Mouse (Mus musculus) midbrain, embryonic 13.5 days (tissue): Measurements from ENCODE around the gene Srrm2. TPM values are rescaled to one million over a fixed set of nuclear protein-coding genes. Genes with fewer than 3 reads are reported as not detected.
A peak's percentile ranks its signal among the peaks of the same experiment; 100 is the strongest.

Experiments
- ATAC-seq: fragments of 200-750 bp; cut with Nextera tagmentation; 2 replicates; pipeline ENCODE4 v1.8.0; 2017; ENCODE audit warnings: mild to moderate bottlenecking, moderate TSS enrichment, moderate library complexity
- H3K27ac ChIP-seq: fragments of 300-500 bp; sonication (generic); 2 replicates; pipeline ENCODE4 v1.5.1; 2015; ENCODE audit warnings: inconsistent platforms, mild to moderate bottlenecking, moderate library complexity
- H3K27me3 ChIP-seq: fragments of 300-500 bp; sonication (generic); 2 replicates; pipeline ENCODE4 v1.6.1; 2015; ENCODE audit warnings: mild to moderate bottlenecking, inconsistent platforms
- H3K36me3 ChIP-seq: fragments of 300-500 bp; sonication (generic); 2 replicates; pipeline ENCODE4 v1.6.1; 2015; ENCODE audit warnings: mild to moderate bottlenecking, inconsistent platforms
- H3K4me1 ChIP-seq: fragments of 300-500 bp; sonication (generic); replicated peaks from 2 replicates; pipeline ENCODE4 v1.6.1; 2015; ENCODE audit warnings: inconsistent platforms
- H3K4me2 ChIP-seq: fragments of 300-500 bp; sonication (generic); replicated peaks from 2 replicates; pipeline ENCODE4 v1.6.1; 2015; ENCODE audit warnings: moderate library complexity, mild to moderate bottlenecking, inconsistent platforms
- H3K4me3 ChIP-seq: fragments of 300-500 bp; sonication (generic); replicated peaks from 2 replicates; pipeline ENCODE4 v1.5.1; 2015; ENCODE audit warnings: mild to moderate bottlenecking, inconsistent platforms
- H3K9ac ChIP-seq: fragments of 300-500 bp; sonication (generic); replicated peaks from 2 replicates; pipeline ENCODE4 v1.6.1; 2015; ENCODE audit warnings: mild to moderate bottlenecking, inconsistent platforms
- H3K9me3 ChIP-seq: fragments of 300-500 bp; sonication (generic); 2 replicates; pipeline ENCODE4 v1.6.1; 2016; ENCODE audit warnings: mild to moderate bottlenecking, inconsistent platforms
- WGBS: fragments of 180-500 bp; shearing (Covaris S2); methylation state at CpG from one replicate; pipeline ENCODE4 v1.1.7; 2015; 5-methylcytosine and 5-hydroxymethylcytosine counted together
- polyA plus RNA-seq: library from polyadenylated mRNA; unstranded; fragments of >200 nt; fragmentation: Nextera tagmentation; extraction: Ambion mirVana; gene quantifications from 2 replicates; pipeline ENCODE4 v1.2.1, GENCODE M21; 2015

Gene Srrm2
- 639 and 664 TPM in 2 replicates for polyA plus RNA-seq

DNA sequence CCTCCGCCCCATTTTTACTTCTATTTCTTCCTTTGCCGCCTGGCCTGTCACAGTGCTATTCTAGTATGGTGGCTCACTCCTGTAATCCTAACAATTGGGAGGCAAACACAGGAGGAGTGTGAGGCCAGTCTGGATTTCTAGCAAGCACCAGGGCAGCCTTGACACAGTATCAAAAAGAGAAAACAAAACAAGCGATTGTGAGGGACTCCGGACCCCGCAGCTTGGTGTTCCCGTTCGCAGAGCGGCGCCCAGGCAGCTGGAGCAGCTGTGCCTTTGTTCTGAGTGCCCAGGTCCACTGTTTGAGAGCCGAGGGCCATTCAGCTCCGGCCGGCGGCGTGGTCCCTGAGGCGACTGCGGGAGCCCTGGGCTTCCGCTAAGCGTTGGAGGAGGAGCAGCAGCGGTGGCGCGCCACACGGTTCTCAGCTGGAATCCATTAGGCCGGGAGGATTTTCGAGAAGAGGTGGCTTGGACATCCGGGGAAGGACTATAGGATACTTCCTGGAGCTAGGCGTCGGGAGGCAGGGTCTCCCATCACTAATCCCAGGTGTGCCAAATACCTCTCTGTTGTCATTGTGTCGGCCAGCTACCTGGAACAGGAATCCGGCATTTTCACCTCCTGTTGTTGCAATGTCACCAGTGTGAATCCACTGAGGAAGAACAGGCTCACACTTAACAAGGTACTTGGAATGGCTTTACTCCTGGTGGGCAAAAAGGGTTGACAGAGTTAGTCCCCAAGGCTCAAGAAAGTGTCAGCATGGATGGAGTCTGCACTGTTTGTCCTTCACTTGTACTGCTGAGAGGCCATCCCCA is at the start of gene Srrm2:
Gene Srrm2, plus strand, starts transcription at position 264 of the 810 bp plus-strand sequence.
- Histone ChIP-seq H3K27me3 (no peaks in the 10 kb centered on the region), H3K9me3 (no peaks in the 10 kb centered on the region), H3K9ac (peak within 1 kb of the TSS; percentile 81), H3K4me1 (peaks cover 31% of the 10 kb centered on the region), H3K36me3 (no peaks in the 10 kb centered on the region), H3K4me2 (peak within 1 kb of the TSS; percentile 64), H3K4me3 (peak within 1 kb of the TSS; percentile 42), H3K27ac (peak within 1 kb of the TSS; percentile 94)
- WGBS = 2% methylated on average over 29 of the region's 29 CpGs
- ATAC-seq = peak; percentile 55

DNA sequence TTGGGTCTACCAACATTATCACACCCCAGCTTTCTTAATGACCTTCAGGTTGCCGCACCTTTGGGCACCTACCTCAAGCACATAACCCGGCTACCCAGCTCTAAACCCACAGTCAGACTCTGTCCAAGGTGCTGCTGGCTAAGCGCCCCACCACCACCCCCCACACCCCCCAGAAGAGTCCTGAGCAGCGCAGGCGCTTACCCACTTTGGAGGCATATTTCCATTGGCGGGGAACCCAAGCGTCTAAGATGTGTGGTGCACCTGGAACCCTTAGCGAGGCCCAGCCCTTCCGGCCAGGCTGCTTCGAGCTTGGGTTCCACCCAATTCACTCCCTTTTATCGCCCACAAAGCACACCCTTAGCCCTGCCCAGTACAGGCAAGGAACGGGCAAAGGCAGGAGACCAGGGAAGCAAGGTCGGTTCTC is 49.7 kb upstream of the Srrm2 start, which contains the start of gene Paqr4:
Gene Paqr4, minus strand, starts transcription at position 270 of the 424 bp plus-strand sequence.
- Histone ChIP-seq H3K4me1 (peaks cover 48% of the 10 kb centered on the region), H3K4me2 (peak within 1 kb of the TSS; percentile 73), H3K9ac (peak within 1 kb of the TSS; percentile 80), H3K27me3 (peaks cover 52% of the 10 kb centered on the region), H3K4me3 (peak within 1 kb of the TSS; percentile 80), H3K36me3 (peaks cover 21% of the 10 kb centered on the region), H3K27ac (peak within 1 kb of the TSS; percentile 88), H3K9me3 (no peaks in the 10 kb centered on the region)
- WGBS = 12% methylated on average over 13 of the region's 13 CpGs
- no peak; the same call in 1 of the 2 replicates for ATAC-seq

DNA sequence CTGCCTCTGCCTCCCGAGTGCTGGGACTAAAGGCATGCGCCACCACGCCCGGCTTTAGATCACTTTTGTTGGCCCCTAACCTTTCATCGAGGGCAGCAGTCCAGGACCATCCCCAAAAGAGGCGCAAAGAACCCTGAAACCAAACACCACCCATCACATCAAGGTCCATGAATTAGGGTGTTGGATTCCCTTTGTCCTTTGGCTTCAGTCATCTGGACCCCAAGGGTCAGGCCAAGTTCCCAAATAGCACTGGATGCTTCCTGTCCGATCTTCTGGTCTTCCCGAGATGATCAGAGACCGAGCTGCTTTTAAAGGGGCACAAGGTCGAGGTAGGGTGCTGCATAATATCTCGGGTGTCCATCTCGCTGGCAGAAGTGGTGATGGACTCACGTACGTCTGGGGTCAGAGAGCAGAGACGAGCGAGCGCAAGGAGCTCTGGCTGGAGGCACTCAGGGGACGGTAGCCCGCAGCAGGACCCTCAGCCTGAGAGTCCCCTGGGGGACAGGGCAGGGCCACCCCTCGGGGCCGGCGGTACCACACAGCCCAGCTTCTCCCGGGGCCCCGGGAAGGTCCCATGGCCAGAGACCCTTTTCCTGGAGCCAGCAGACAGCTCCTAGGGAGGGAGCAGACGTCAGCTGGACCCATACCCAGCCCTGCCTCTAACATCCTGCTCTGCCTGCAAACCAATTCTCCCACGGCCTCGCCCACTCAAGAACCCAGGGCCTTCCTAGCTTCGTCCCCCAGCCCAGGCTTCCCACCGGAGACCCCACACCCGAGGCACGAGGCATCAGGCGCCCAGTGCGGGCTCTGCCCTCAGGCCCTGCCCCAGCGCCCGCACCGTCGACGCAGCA is 48.7 kb upstream of the Srrm2 start:
- Histone ChIP-seq H3K27me3 (peaks cover 62% of the 10 kb centered on the region), H3K9ac (no peak overlapping the region), H3K4me3 (peak overlapping the region; percentile 22), H3K4me1 (peaks cover 55% of the 10 kb centered on the region), H3K4me2 (no peak overlapping the region), H3K36me3 (peaks cover 12% of the 10 kb centered on the region), H3K9me3 (no peaks in the 10 kb centered on the region), H3K27ac (no peak overlapping the region)
- ATAC-seq = no peak
- WGBS = 51% methylated on average over 38 of the region's 38 CpGs

DNA sequence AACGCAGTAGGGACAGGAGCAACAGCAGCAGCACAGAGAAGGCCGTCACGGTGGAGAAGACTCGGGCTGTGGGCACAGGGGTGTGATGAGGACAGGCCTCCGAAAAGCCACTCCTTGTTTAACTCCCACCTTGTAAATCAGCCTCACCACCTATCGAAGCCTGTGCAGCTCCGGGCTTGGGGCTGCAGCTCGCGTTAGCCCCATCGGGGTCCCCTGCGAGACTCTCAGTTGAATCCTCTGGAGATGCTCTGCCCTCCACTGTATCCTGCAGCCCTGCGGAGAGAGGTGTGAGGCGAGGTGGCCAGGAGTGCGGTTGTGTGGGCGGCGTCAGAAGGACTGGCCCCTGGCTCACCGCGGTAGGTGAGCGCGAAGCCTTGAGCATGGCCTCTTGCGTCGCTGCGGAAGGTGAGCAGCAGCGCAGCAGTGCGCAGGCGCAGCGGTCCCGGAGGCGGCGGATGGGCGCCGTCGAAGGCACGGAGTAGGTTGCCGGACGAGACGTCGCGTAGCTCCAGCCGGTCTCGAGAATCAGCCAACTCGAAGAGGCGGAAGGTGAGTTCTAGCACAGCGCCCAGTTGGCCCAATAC is 48.0 kb upstream of the Srrm2 start:
- Histone ChIP-seq H3K4me2 (peak overlapping the region; percentile 41), H3K4me1 (peaks cover 54% of the 10 kb centered on the region), H3K27me3 (peaks cover 68% of the 10 kb centered on the region), H3K36me3 (peaks cover 5% of the 10 kb centered on the region), H3K9ac (no peak overlapping the region), H3K4me3 (peak overlapping the region; percentile 22), H3K27ac (no peak overlapping the region), H3K9me3 (no peaks in the 10 kb centered on the region)
- ATAC-seq = no peak
- 9% methylated on average over 44 of the region's 44 CpGs for WGBS

DNA sequence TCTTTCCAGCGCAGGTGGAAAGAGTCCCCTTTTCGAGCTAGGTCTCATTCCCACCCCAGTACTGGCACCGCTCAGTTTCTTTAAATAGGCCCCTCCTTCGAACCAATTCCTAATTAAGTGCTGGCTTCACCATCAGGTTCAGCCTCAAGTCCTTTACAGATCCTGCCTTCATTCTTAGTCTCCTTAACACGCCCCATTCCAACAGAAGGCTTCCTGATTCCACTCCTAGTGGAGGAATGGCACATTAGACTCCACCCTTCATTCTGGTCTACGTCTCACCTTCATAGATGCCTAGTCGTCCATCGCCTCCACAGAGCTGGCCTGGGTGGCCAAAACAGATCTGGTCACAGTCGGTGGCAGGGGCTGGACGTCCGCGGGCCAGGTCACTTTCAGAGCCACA is 47.4 kb upstream of the Srrm2 start:
- Histone ChIP-seq H3K4me3 (no peak overlapping the region), H3K4me1 (peaks cover 48% of the 10 kb centered on the region), H3K27me3 (peaks cover 74% of the 10 kb centered on the region), H3K9me3 (no peaks in the 10 kb centered on the region), H3K36me3 (no peaks in the 10 kb centered on the region), H3K27ac (no peak overlapping the region), H3K9ac (no peak overlapping the region), H3K4me2 (no peak overlapping the region)
- WGBS = 60% methylated on average over 12 of the region's 12 CpGs
- no peak for ATAC-seq

DNA sequence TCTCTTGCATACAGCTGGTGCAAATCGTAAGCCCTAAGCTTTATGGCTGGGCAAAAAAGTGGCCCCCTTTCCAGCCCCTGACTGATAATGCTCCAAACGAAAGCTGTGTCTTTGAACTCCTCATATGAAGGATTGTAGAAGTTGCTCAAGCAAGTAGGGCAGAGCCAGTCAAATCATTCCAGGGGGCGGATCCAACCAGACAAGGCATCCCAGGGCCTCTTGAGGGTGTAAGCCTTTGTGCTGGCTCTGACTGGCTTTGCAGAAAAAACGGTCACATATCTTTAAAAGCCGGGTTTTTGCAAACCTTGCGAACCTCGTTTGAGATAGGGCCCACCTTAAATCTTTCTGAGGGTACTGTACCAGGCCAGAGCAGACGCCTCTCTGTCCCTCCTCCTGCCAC is 46.3 kb upstream of the Srrm2 start:
- Histone ChIP-seq H3K9ac (no peak overlapping the region), H3K27me3 (peaks cover 79% of the 10 kb centered on the region), H3K9me3 (no peaks in the 10 kb centered on the region), H3K36me3 (no peaks in the 10 kb centered on the region), H3K4me1 (peaks cover 37% of the 10 kb centered on the region), H3K4me2 (no peak overlapping the region), H3K27ac (no peak overlapping the region), H3K4me3 (no peak overlapping the region)
- ATAC-seq = no peak
- 21% methylated on average over 8 of the region's 8 CpGs for WGBS

DNA sequence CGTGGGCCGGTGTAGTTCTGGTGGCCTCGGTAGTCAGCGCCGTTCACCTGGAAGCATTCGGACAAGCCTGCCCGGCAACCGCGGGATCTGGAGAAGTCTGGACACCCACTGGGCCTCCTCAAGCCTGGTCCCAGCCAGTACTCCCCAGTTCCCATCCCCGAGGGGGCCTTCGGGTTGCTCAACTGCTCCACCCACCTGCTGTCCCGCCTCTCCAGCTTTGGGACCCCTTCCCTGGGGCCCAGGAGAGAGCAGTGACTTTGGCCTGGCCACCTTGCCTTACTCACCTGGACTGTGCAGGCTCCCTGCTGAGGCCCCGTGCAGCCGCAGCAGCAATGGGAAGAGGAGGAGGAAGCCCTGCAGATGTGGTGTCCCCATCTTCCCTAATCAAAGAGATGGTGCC is 45.7 kb upstream of the Srrm2 start:
- WGBS = 1% methylated on average over 14 of the region's 14 CpGs
- Histone ChIP-seq H3K4me1 (peaks cover 33% of the 10 kb centered on the region), H3K4me3 (peak overlapping the region; percentile 36), H3K27me3 (peaks cover 79% of the 10 kb centered on the region), H3K27ac (no peak overlapping the region), H3K36me3 (no peaks in the 10 kb centered on the region), H3K9me3 (no peaks in the 10 kb centered on the region), H3K9ac (no peak overlapping the region), H3K4me2 (peak overlapping the region; percentile 69)
- no peak for ATAC-seq

DNA sequence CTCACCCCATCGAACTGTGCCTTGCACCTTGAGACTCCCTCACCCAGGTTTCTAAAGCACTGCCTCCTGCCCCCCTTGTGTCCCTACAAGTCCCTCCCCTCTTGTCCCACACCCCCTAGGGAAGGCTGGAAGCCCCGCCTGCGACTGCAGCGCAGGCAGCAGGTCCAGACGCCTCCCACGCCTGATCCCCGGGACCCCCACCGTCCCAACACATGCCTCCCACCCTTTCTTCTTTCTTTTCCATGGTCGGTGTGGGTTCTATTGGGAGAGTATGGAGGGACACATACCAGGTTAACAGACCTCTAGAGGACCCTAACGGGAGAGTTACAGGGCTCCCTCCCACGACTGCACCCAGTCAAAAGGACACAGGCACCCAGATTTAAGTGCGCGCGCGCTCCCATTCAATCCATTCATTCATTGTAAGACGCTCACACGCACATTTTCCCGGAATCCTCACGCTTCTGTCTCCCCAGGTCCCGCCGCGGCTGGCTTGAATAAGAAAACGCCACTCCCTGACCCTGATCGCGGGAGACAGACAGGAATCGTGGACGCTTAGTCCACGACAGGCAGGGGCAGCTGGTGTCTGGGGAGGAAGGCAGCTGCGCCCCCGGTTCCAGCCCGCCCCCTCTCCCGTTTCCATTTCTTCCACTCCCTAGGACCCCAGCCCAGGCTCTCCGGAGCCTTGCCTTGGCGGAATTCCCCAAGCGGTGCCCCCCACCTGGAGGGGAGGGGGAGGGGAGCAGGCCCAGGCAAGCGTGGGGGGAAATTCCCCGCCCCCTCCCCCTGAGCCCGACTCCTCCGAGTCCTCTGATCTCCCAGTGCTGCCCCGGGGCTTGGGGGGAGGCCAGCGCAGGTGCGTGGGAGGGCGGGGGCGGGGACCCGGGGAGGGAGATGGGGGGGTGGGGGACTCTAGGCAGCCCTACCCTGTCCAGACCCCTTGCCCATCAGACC is 44.8 kb upstream of the Srrm2 start, which contains the start of gene Kremen2:
Gene Kremen2, minus strand, starts transcription at position 533 of the 951 bp plus-strand sequence.
- peak within 1 kb of the TSS; percentile 64 for H3K9ac ChIP-seq
- under 1% methylated on average over 35 of the region's 45 CpGs for WGBS
- peaks cover 30% of the 10 kb centered on the region for H3K4me1 ChIP-seq
- peaks cover 77% of the 10 kb centered on the region for H3K27me3 ChIP-seq
- peak within 1 kb of the TSS; percentile 69 for H3K4me2 ChIP-seq
- peak within 1 kb of the TSS; percentile 36 for H3K4me3 ChIP-seq
- peak; percentile 37; the same call in 1 of the 2 replicates for ATAC-seq
- no peak within 1 kb of the TSS for H3K27ac ChIP-seq
- H3K36me3 ChIP-seq = 0 out of 2 replicates have a peak, but pooled peaks cover 3% of the 10 kb centered on the region
- no peaks in the 10 kb centered on the region for H3K9me3 ChIP-seq

DNA sequence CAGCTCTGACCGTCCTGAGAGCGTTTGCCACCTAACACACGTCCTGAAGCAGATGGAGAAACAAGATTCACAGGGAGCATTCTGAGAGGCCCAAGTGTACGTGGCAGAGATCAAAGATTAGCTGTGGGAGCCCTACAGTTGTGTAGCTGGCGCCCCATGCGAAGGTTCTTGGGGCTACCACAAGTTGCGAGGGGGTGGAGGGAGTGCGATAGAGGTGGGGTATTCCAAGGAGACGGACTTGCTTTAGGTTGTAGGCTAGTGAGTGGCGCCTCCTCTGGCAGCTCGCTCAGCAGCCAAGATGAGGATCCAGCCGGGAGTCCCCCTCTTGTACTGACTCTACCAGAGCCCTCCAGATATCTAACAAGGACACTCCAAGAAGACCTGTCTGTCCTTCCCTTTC is 44.0 kb upstream of the Srrm2 start:
- H3K9me3 ChIP-seq = no peaks in the 10 kb centered on the region
- ATAC-seq = no peak
- no peak overlapping the region for H3K27ac ChIP-seq
- peak overlapping the region; percentile 36 for H3K4me3 ChIP-seq
- peak overlapping the region; percentile 69 for H3K4me2 ChIP-seq
- peaks cover 27% of the 10 kb centered on the region for H3K4me1 ChIP-seq
- H3K36me3 ChIP-seq = peaks cover 11% of the 10 kb centered on the region
- H3K27me3 ChIP-seq = peaks cover 70% of the 10 kb centered on the region
- WGBS = 3% methylated on average over 12 of the region's 12 CpGs
- no peak overlapping the region for H3K9ac ChIP-seq

DNA sequence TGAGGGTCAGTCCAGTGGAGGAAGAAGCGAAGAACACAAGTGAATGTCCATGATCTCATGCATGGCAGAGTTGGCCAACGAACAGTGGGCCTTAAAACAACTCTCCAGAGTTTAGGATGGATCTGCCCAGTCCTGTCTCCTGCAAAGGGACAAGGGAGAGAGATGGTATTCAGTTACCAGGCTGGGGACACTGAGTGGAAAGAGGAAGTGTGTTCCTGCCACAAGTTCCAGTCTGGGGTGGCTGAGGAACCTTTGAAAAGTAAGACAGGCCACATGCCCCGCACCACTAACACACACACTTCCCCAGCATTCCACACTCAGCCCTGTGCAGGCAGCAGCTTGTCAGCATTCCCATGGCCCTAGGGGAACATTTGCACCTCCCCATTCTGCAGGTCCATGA is 43.6 kb upstream of the Srrm2 start:
- Histone ChIP-seq H3K27me3 (peaks cover 66% of the 10 kb centered on the region), H3K4me2 (no peak overlapping the region), H3K9ac (no peak overlapping the region), H3K27ac (no peak overlapping the region), H3K4me1 (peaks cover 27% of the 10 kb centered on the region), H3K4me3 (no peak overlapping the region), H3K36me3 (peaks cover 15% of the 10 kb centered on the region), H3K9me3 (no peaks in the 10 kb centered on the region)
- 88% methylated on average over 3 of the region's 3 CpGs for WGBS
- ATAC-seq = no peak

DNA sequence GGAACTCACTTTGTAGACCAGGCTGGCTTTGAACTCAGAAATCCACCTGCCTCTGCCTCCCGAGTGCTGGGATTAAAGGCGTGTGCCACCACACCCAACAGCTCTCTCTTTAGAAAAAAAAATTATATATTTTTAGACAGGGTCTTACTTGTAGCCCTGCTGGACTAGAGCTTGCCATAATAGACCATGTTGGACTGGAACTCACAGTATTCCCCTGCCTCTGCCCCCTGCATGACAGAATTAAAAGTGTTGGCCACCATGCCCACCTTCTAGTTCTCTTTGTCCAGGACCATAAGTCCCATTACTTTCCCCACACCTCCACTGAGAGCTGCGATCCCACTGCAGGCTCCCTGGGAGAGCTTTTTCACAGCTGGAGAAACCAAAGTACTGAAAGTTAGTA is 42.9 kb upstream of the Srrm2 start:
- peaks cover 59% of the 10 kb centered on the region for H3K27me3 ChIP-seq
- H3K9me3 ChIP-seq = no peaks in the 10 kb centered on the region
- 84% methylated on average over 3 of the region's 3 CpGs for WGBS
- no peak overlapping the region for H3K9ac ChIP-seq
- H3K4me3 ChIP-seq = no peak overlapping the region
- peaks cover 21% of the 10 kb centered on the region for H3K4me1 ChIP-seq
- no peak overlapping the region for H3K4me2 ChIP-seq
- H3K27ac ChIP-seq = no peak overlapping the region
- no peak for ATAC-seq
- H3K36me3 ChIP-seq = peaks cover 22% of the 10 kb centered on the region
